Mouse (Mus musculus): ENCODE data around the gene Spopl. TPM values are rescaled to one million over a fixed set of nuclear protein-coding genes. Genes with fewer than 3 reads are reported as not detected.
A peak's percentile ranks its signal among the peaks of the same experiment; 100 is the strongest.

The Spopl gene
- total RNA-seq, 1 experiment, result 14.3 TPM

DNA sequence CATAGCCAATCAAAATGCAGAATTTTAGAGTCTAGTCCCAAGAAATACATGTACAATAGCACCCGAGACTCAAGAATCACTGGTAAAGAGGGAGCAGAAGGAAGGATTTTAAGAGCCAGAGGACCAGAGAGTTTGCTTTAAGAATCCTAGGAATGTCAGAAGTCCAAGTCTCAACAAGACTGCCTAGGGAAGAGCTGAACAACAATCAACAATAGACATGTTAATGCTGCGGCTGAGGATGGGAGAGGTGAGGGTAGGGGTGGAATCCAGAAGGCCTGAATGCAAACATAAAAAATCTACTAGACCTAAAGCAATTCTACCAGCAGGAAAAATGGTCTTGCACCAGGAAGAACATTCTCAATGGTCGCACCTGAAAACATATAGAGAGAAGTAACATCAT, 66.8 kb downstream of the Spopl start:
- Histone ChIP-seq H3K9ac (ENCODE audit: insufficient read depth, low read depth, low read length, poor library complexity, severe bottlenecking) (no peak overlapping the region), H3K36me3 (ENCODE audit: control insufficient read depth, insufficient read depth, low read length, poor library complexity, severe bottlenecking) (no peaks in the 10 kb centered on the region), H3K27ac (ENCODE audit: insufficient read depth, low read depth, low read length, poor library complexity, severe bottlenecking) (no peak overlapping the region; the same call in 1 of the 2 replicates), H3K4me1 (ENCODE audit: control insufficient read depth in 2 of 2, insufficient read depth in 2 of 2, low read length in 2 of 2, poor library complexity in 1 of 2) (peaks cover 0 to 3% of the 10 kb centered on the region in 2 experiments; a peak in 3 of 4 replicates), H3K4me3 (ENCODE audit: insufficient read depth in 1 of 2, low read depth in 1 of 2, low read length in 2 of 2, poor library complexity in 1 of 2, severe bottlenecking in 1 of 2) (no peak overlapping the region), H3K9me3 (ENCODE audit: control insufficient read depth, insufficient read depth, low read depth, low read length) (no peaks in the 10 kb centered on the region; the same call in 1 of the 2 replicates)
- TF ChIP-seq ZNF384 (IDR thresholded peaks at IDR 0.05; ENCODE audit: low read depth, low read length) (no peak), MAFK (IDR thresholded peaks at IDR 0.05; ENCODE audit: insufficient read depth, low read depth, low read length) (no peak), CHD2 (IDR thresholded peaks at IDR 0.05; ENCODE audit: low read depth, low read length) (no peak), ZC3H11A (IDR thresholded peaks at IDR 0.05; ENCODE audit: borderline replicate concordance, low read depth, low read length) (no peak)
- in situ Hi-C loops (cut with MboI; ENCODE audit: low sequenced_read_pairs in 2 of 2, unreplicated experiment in 2 of 2), result no loop called here
- DNase-seq (ENCODE audit: low read depth, low spot score), result peak; percentile 22

DNA sequence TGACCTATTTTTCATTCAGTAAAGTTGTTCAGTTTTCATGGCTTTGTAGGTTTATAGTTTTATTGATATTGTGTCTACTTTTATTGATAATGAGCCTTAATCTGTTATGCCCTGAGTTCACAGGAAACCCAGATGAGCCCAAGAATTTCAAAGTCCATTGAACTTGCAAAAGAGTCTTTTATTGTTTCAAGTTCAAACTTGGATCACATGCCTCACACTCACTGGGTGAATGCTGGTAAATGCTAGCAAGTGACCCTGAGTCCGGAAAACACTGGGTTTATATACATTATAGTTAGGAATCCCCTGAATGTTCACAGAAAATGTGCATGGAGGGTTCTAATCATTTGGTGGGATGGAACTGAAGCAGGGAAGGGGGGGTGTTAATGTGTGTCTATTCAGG, 90.2 kb downstream of the Spopl start:
- no peaks in the 10 kb centered on the region for H3K9me3 ChIP-seq (ENCODE audit: control insufficient read depth, insufficient read depth, low read depth, low read length)
- in situ Hi-C loops (cut with MboI; ENCODE audit: low sequenced_read_pairs in 2 of 2, unreplicated experiment in 2 of 2), result no loop called here
- no peak for TF ChIP-seq ZC3H11A (IDR thresholded peaks at IDR 0.05; ENCODE audit: borderline replicate concordance, low read depth, low read length)
- no peak for TF ChIP-seq CHD2 (IDR thresholded peaks at IDR 0.05; ENCODE audit: low read depth, low read length)
- no peak for TF ChIP-seq MAFK (IDR thresholded peaks at IDR 0.05; ENCODE audit: insufficient read depth, low read depth, low read length)
- TF ChIP-seq HCFC1 (IDR thresholded peaks at IDR 0.05; ENCODE audit: borderline replicate concordance, insufficient read depth, low read length), result no peak
- no peak for TF ChIP-seq ZNF384 (IDR thresholded peaks at IDR 0.05; ENCODE audit: low read depth, low read length)

DNA sequence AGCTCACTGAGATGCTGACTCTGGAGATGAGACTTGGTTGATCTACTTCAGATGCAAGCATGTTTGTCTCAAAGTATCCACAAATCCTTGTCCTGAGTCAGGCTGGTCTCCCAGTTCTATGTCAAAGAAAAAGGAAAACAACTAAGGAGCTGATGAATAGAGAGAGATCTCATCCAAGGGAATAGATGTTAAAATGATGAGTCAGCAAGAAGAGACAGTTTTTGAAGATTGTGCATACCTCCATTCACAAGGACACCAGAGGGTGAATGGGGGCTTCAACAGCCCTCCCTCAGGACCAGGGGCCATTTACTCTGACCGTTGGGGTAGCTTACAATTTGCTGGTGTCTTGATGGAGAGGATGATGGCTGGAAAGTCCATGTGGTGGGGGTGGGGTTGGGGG, 104.4 kb downstream of the Spopl start:
- no peak for TF ChIP-seq ZNF384 (IDR thresholded peaks at IDR 0.05; ENCODE audit: low read depth, low read length)
- TF ChIP-seq ZC3H11A (IDR thresholded peaks at IDR 0.05; ENCODE audit: borderline replicate concordance, low read depth, low read length), result no peak
- no peak for TF ChIP-seq HCFC1 (IDR thresholded peaks at IDR 0.05; ENCODE audit: borderline replicate concordance, insufficient read depth, low read length)
- no peak for TF ChIP-seq CHD2 (IDR thresholded peaks at IDR 0.05; ENCODE audit: low read depth, low read length)
- TF ChIP-seq MAFK (IDR thresholded peaks at IDR 0.05; ENCODE audit: insufficient read depth, low read depth, low read length), result peak; percentile 94
- Histone ChIP-seq H3K9ac (ENCODE audit: insufficient read depth, low read depth, low read length, poor library complexity, severe bottlenecking) (no peak overlapping the region), H3K9me3 (ENCODE audit: control insufficient read depth, insufficient read depth, low read depth, low read length) (no peaks in the 10 kb centered on the region), H3K36me3 (ENCODE audit: control insufficient read depth, insufficient read depth, low read length, poor library complexity, severe bottlenecking) (no peaks in the 10 kb centered on the region), H3K4me1 (ENCODE audit: control insufficient read depth in 2 of 2, insufficient read depth in 2 of 2, low read length in 2 of 2, poor library complexity in 1 of 2) (no peaks in the 10 kb centered on the region), H3K27ac (ENCODE audit: insufficient read depth, low read depth, low read length, poor library complexity, severe bottlenecking) (no peak overlapping the region), H3K4me3 (ENCODE audit: insufficient read depth in 1 of 2, low read depth in 1 of 2, low read length in 2 of 2, poor library complexity in 1 of 2, severe bottlenecking in 1 of 2) (no peak overlapping the region)
- no peak for DNase-seq (ENCODE audit: low read depth, low spot score)
- in situ Hi-C loops (cut with MboI; ENCODE audit: low sequenced_read_pairs in 2 of 2, unreplicated experiment in 2 of 2), result no loop called here

More for the DNA sequence above, 90.2 kb downstream of the Spopl start:
- no peak for DNase-seq (ENCODE audit: low read depth, low spot score)
- no peak overlapping the region for H3K27ac ChIP-seq (ENCODE audit: insufficient read depth, low read depth, low read length, poor library complexity, severe bottlenecking)
- H3K4me3 ChIP-seq (ENCODE audit: insufficient read depth in 1 of 2, low read depth in 1 of 2, low read length in 2 of 2, poor library complexity in 1 of 2, severe bottlenecking in 1 of 2), result no peak overlapping the region
- H3K4me1 ChIP-seq (ENCODE audit: control insufficient read depth in 2 of 2, insufficient read depth in 2 of 2, low read length in 2 of 2, poor library complexity in 1 of 2), result no peaks in the 10 kb centered on the region
- no peaks in the 10 kb centered on the region for H3K36me3 ChIP-seq (ENCODE audit: control insufficient read depth, insufficient read depth, low read length, poor library complexity, severe bottlenecking)
- no peak overlapping the region for H3K9ac ChIP-seq (ENCODE audit: insufficient read depth, low read depth, low read length, poor library complexity, severe bottlenecking)

DNA sequence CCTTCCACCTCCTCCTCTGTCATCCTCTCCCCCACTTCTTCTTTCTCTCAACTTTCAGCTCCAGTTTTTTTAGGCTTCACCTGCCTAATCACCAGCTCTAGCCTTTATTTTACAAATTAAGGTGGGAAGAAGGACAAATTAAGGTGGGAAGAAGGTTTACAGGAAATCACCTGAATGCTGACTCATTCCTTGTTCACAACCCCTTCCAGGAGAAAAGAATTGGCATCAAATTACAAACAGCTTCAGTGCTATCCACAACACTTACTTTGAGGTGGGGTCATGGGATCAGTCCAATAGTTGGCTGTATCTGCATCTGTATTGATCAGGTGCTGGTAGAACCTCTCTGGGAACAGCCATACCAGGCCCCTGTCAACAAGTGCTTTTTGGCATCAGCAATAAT, 114.5 kb downstream of the Spopl start:
- no peaks in the 10 kb centered on the region; a peak in 1 of 4 replicates for H3K4me1 ChIP-seq (ENCODE audit: control insufficient read depth in 2 of 2, insufficient read depth in 2 of 2, low read length in 2 of 2, poor library complexity in 1 of 2)
- DNase-seq (ENCODE audit: low read depth, low spot score), result no peak
- in situ Hi-C loops (cut with MboI; ENCODE audit: low sequenced_read_pairs in 2 of 2, unreplicated experiment in 2 of 2), result no loop called here
- no peak overlapping the region for H3K9ac ChIP-seq (ENCODE audit: insufficient read depth, low read depth, low read length, poor library complexity, severe bottlenecking)
- no peak overlapping the region for H3K4me3 ChIP-seq (ENCODE audit: insufficient read depth in 1 of 2, low read depth in 1 of 2, low read length in 2 of 2, poor library complexity in 1 of 2, severe bottlenecking in 1 of 2)
- peaks cover 2% of the 10 kb centered on the region; the same call in 1 of the 2 replicates for H3K36me3 ChIP-seq (ENCODE audit: control insufficient read depth, insufficient read depth, low read length, poor library complexity, severe bottlenecking)
- H3K9me3 ChIP-seq (ENCODE audit: control insufficient read depth, insufficient read depth, low read depth, low read length), result peaks cover 3% of the 10 kb centered on the region; the same call in 1 of the 2 replicates
- TF ChIP-seq ZC3H11A (IDR thresholded peaks at IDR 0.05; ENCODE audit: borderline replicate concordance, low read depth, low read length) (no peak), MAFK (IDR thresholded peaks at IDR 0.05; ENCODE audit: insufficient read depth, low read depth, low read length) (peak; percentile 85), CHD2 (IDR thresholded peaks at IDR 0.05; ENCODE audit: low read depth, low read length) (no peak), ZNF384 (IDR thresholded peaks at IDR 0.05; ENCODE audit: low read depth, low read length) (peak; percentile 54; the same call in 1 of the 2 replicates), HCFC1 (IDR thresholded peaks at IDR 0.05; ENCODE audit: borderline replicate concordance, insufficient read depth, low read length) (no peak)
- H3K27ac ChIP-seq (ENCODE audit: insufficient read depth, low read depth, low read length, poor library complexity, severe bottlenecking), result peak overlapping the region; percentile 31; the same call in 1 of the 2 replicates
